Mouse (Mus musculus): ENCODE measurements around the gene 1700092M07Rik.

GRCm38 (mm10) chr19:8738911-8739310, 1.6 kb upstream of the 1700092M07Rik start:
- TF ChIP-seq CTCF (IDR thresholded peaks at IDR 0.05; ENCODE audit: low read depth), result no peak
- TF ChIP-seq EP300 (optimal IDR thresholded peaks at IDR 0.05), result no peak

Data from stomach, postnatal 0 days (tissue).